Mouse (Mus musculus): ENCODE measurements around the gene Slc39a2.
"Not testable (repeated sequence)": the region's sequence is repeated elsewhere in the genome, so short reads cannot be mapped to it uniquely, and the experiment has no call there.

Gene Slc39a2

DNA sequence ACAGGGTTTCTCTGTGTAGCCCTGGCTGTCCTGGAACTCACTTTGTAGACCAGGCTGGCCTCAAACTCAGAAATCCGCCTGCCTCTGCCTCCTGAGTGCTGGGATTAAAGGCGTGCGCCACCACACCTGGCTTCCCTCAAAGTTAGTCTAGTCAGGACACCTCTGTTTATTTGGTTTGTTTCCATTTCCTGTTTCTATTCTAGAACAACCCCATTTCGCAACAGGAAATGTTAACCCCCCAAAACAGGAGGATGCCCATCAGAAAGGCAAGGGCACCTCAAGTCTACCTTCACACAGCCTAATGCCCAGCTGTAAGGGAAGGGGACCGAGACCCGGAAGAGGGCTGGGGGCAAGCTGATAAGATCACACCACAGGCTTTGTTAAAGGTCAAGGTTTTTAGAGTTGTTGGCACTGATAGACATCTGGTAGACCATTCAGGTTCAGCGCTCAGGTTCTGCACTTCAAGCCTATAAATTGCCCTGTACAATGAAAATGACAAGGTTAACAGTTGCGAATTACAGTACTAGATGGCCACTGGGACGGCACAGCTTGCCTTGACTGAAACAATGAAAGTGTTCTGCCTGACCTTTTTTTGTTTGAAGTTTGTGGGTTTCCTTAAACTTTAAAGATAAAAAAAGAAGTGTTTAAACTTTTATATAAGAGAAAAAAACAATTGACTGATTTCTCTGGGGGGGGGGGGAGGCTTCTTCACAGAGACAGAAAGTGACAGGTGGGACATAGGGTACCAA lies at the start of gene Slc39a2:
Gene Slc39a2, plus strand, starts transcription at position 699 of the 749 bp plus-strand sequence.
- in situ Hi-C loops (cut with MboI, MseI): no loop called here

DNA sequence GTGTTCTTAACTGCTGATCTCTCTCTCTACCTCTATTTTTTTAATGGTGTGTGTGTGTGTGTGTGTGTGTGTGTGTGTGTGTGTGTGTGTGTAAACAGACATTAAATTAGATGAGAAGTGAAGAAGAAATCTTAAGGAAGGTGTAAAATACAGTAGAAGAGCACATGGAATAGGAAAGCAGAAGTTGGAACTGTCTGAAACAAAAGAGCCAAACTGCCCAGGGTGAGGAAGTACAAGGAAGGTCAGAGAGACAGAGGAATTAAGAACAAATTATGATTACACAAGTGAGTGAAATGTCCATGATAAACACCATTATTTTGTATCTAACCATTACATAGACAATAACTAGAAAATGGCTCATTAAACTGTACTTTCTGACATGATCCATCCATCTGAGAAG lies 48.8 kb upstream of the Slc39a2 start:
- in situ Hi-C loops (cut with MboI, MseI): loop anchor here (5.0 kb wide), 1 partner anchor 62 kb away; no protein-coding TSS in a partner anchor

DNA sequence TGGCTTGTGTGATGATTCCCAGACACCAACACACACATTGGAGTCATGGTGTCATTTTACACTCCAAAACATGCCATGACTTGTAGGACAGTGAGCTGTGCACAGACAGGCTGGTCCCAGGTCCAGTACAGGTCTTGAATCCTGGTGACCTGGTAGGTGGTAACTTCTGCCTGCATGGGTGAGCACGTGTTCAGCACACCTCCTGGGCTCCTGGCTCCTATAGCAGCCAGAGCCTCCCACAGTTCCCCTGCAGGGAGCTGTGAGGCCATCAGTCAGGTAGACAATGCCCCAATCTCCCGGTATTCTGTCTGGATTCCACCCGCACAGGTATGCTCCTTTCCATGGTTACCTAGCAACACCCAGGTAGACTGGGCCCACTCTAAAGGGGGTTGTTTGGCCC lies 46.1 kb upstream of the Slc39a2 start:
- in situ Hi-C loops (cut with MboI, MseI): no loop called here

DNA sequence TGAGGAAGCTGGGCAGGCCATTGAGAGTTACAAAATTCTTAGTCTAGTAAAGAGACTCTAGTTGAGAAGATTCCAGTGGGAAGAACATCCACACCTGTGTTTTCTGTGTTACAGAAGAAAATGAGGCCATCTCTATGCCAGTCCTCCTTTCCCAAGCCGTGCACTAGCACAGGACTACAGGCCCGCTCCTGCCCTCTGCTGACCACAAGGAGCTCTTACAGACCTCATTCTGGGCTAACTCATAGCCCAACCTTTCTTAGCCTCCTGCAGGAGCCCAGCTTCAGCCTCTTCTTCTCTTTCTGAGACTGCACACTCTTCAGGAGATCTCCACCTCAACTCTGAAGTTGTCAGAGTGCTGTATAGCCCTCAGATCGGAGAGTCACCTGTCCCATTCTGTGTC lies 41.7 kb upstream of the Slc39a2 start:
- in situ Hi-C loops (cut with MboI, MseI): not testable (repeated sequence)

DNA sequence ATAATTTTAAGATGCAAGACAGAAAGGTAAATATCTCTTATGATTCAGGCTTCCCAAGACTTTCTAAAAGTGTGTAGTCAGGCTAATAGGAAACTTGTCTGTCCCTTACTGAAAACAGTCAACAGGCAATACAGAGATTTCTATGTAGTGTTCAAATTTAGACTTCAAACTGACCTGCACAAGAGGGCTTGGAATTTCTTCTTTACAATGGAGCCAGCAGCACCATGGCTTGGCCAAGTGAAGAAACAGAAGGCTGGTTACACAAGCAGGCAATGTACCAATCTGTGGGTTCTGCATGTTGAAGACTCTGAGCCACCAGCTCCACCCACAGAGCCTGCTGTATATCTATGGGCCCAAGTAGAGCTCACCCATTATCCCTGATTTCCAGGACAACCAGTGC lies 39.3 kb upstream of the Slc39a2 start, which contains the start of gene Ear6:
Gene Ear6, plus strand, starts transcription at position 301 of the 400 bp plus-strand sequence.
- in situ Hi-C loops (cut with MboI, MseI): no loop called here

DNA sequence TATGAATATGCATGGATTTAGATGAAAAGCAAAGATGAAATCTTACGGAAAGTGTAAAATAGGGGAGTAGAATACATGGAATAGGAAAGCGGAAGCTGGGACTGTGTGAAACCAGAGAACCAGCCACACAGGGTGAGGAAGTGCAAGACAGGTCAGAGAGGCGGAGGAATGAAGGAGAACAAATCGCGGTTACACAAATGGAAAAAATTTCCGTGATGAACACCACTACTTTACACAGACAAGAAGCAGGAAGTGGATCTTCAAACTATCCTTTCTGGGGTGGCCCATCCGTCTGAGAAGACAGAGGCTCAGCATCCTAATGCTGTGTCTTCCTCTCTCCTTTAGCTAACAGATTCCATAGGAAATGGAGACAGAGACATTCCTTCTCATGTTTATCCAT lies 37.4 kb upstream of the Slc39a2 start:
- in situ Hi-C loops (cut with MboI, MseI): not testable (repeated sequence)

DNA sequence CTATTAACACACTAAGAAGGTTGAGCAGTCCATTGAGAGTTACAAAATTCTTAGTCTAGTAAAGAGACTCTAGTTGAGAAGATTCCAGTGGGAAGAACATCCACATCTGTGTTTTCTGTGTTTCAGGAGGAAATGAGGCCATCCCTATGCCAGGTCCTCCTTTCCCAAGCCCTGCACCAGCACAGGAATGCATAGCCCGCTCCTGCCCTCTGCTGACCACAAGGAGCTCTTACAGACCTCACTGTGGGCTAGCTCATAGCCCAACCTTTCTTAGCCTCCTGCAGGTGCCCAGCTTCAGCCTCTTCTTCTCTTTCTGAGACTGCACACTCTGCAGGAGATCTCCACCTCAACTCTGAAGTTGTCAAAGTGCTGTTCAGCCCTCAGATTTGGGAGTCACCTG lies 29.1 kb upstream of the Slc39a2 start:
- in situ Hi-C loops (cut with MboI, MseI): not testable (repeated sequence)

DNA sequence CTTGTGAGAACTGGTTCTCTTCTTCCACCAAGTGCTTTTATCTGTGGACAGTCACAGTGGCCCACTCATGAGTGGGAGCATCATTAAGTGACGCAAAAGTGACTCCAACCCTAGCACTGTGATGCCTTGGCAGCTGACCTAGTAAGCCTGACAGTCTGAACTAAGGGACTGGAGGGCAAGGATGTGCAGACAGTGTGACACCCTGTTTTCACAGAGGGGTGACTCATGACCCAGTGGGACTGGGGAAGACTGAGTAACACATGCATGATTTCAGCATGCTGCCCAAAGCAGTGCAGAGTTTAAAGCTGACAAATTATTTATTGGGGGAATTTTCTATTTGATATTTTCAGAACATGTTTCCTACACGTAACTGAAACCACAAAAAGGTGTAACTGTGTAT lies 21.9 kb upstream of the Slc39a2 start:
- in situ Hi-C loops (cut with MboI, MseI): loop anchor here (5.0 kb wide), 1 partner anchor 88 kb away; no protein-coding TSS in a partner anchor

DNA sequence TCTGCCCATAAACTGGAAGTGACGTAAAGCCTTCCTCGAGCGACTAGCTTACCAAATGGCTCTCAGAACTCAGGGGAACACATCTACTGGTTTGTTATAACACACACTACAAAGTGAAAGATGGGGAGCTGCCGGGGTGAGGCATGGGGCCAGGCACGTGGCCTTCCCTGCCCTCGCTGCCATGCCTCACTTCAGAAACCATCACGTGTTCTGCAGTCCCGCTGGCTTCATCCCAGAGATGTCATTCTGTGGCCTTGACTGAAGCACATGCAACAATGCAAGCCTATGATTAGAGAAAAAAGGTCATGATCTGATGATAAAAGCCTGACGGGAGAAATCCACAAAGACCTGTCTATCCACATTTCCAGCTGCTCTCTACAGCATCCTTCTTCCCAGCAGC lies 20.9 kb upstream of the Slc39a2 start:
- in situ Hi-C loops (cut with MboI, MseI): loop anchor here (5.0 kb wide), 1 partner anchor 89 kb away; no protein-coding TSS in a partner anchor

DNA sequence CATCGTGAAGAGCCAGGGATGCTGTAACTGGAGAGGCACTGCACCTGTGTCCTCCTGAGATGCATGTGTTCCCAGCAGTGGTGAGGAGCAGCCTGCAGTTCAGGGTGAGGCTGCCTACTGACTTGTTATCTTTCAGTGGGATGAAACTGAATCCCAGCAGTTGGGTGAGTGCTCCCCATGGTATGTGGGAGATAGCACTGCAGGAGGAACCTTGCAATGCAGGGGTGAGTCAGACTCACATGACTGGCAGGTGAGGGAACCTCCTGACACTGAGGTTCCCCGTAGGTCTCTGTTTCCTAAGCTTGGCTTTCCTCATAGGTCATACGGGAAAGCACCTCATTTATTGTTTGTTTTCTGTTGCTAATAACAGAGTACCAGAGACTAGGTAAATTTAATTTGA lies 15.2 kb upstream of the Slc39a2 start:
- in situ Hi-C loops (cut with MboI, MseI): no loop called here

DNA sequence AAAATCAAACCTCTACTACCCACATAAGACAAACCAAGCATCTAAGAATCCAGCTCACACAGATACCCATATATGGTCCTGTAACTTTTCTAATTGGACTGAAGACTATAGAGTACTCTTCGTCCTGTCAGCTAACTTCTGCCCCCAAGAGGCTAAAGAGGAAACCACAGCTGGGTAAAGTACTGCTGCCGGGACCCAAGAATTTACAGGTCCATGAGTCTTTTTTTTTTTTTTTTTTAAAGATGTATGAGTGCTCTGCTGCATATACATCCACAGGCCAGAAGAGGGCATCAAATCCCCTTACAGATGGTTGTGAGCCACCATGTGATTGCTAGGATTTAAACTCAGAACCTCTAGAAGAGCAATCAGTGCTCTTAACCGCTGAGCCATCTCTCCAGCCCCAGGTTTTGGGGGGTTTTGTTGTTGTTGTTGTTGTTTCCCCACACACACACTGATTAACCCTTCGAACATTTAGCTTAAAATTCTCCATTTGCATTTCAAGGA lies 9.1 kb upstream of the Slc39a2 start:
- in situ Hi-C loops (cut with MboI, MseI): no loop called here

DNA sequence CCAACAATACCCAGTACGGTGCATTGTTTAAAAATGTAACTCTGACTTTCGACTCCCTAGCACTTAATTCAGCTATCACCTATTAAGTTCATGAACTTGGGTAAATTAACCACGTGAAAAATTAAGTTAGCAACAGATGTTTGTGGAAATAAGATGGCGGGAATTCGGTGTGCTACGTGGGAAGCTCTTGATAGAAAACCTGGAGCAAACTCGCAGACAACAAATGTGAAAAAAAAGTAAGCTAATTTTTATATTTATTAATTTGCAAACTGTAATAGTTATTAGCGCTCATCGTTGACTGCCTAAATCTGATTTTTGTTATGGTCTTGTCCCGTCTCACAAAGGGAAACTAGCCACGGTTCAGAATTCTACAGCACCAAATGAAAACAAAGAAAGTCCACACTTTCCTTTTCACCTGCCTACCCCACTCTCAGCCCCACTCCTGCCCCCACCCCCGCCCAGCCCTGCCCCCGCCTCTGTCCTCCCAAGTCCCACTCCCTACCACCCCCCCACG lies 8.6 kb upstream of the Slc39a2 start:
- in situ Hi-C loops (cut with MboI, MseI): no loop called here

DNA sequence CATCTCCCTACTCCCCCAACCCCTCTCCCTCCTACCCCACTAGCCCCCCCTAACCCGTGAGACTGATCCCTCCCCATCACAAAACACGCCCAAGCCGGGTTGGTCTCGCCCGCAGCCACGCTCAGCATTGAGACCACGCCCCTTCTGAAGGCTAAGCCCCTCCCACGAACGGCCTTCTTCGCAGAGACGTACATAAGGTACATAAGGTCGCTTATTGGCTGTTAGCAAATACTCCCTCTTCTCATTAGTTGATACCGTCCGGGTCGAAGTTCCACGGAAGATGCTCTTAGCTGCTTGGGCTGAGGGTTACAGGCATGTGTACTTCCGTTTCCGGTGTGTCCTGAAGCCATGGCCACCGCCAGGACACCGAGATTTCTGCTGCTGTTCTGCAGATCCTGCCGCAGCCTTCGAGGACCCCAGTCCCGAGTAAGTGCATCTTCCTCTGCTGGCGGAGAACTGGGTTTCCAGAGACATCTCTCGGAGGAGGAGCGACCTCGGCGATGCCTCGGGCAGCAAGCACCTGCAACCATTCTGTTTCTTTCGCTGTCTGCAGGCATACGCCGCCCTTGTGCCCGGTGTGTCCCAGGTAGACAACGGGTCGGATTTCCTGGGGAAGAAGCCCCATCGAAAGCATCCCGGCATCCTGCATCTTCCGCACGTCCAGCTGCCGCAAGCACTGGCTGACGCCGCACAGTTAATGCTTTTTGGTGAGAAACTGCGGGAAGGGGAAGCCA lies 7.9 kb upstream of the Slc39a2 start, which contains the start of gene Mettl17:
Gene Mettl17, plus strand, starts transcription at position 245 of the 734 bp plus-strand sequence.
- in situ Hi-C loops (cut with MboI, MseI): no loop called here

DNA sequence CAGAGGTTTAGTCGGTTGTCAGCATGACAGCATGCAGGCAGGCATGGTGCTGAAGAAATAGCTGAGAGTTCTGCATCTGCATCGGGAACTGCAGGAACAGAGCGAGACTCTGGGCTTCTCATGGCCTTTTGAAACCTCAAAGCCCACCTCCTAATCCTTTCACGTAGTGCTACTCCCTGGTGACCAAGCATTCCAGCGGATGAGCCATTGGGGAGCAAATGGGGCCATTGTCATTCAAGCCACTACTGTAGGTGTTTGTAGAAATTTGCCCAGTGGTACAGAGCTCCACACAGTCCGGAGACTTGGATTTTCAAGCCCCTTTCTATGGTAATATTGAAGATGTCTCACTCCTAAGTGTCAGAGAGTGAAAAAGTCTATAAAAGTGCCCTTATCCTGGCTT lies 6.6 kb upstream of the Slc39a2 start:
- in situ Hi-C loops (cut with MboI, MseI): no loop called here

DNA sequence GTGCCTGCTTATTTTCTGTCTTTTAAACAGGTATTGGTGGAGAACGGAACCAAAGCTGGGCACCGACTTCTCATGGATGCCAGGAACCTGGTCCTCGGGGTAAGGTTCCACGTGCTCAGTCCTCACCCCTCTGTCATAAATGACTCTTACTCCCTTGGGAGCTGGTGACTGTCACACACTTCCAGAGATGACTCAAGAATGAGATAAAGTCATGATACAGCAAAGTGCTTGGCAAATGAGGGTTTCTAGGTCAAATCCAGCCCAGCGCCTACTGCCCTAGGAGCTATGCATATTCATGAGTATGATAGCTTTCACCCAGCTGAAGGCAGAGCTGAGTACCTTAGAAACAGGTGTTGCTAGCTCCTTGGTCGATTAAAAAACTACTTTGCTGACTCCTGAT lies 2.9 kb upstream of the Slc39a2 start:
- in situ Hi-C loops (cut with MboI, MseI): no loop called here

DNA sequence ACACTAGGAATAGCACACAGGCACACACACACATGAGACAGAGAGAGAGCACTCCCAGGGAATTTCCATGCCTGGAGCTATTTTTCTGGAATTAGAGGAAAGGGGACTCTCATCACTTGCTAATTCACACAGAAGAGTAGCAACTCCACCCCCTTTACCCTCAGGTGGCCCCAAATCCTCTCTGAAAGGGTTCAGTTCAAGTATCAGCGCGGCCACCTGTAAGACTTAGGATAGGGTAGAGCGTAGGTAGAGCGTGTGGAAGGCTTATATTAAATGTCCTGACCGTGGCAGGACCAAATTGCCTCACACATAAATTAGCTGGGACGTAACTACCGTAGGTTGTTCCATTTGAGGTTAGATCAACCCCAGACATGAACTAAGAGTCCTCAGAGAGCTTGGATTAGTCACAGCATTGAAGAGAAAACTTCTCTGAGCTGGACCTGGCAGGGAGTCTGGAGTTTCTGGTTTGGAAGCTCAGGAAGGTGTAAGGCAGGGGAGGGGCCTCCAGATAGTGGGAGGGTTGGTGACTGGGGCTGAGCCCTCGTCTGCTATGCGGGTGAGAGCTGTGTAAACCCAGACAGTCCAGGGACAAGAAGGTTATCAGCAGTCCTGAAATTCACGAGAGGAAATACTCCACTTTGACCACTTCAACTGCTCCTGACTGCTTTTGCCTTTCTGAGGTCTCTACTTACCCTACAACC lies 555 bp downstream of the Slc39a2 start:
- in situ Hi-C loops (cut with MboI, MseI): no loop called here

DNA sequence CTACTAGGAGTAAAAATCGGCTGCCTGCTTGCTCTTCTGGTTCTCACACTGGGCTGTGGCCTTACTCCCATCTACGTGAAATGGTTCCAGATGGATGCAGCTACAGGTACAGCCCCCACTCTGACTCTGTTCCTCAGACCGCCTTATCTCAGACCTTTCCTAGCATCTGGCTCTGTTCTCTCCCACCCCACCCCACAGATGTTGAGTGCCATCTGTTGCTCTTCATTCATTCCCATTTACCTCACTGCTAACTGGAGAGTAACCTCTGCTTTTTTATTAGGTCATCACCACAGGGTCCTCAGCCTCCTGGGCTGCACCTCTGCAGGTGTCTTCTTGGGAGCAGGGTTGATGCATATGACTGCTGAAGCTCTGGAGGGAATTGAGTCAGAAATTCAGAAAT lies 1.1 kb downstream of the Slc39a2 start:
- in situ Hi-C loops (cut with MboI, MseI): no loop called here

DNA sequence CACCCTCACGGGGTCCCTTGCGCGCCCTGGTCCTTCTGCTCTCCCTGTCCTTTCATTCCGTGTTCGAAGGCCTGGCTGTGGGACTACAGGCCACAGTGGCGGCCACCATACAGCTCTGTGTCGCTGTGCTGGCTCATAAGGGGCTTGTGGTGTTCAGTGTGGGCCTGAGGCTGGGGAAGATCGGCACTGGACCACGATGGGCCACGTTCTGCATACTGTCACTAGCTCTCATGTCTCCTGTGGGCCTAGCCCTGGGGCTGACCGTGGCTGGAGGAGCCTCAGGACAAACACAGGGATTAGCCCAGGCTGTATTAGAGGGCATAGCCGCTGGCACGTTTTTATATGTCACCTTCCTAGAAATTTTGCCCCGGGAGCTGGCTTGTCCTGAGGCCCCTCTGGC lies 2.4 kb downstream of the Slc39a2 start:
- in situ Hi-C loops (cut with MboI, MseI): no loop called here

DNA sequence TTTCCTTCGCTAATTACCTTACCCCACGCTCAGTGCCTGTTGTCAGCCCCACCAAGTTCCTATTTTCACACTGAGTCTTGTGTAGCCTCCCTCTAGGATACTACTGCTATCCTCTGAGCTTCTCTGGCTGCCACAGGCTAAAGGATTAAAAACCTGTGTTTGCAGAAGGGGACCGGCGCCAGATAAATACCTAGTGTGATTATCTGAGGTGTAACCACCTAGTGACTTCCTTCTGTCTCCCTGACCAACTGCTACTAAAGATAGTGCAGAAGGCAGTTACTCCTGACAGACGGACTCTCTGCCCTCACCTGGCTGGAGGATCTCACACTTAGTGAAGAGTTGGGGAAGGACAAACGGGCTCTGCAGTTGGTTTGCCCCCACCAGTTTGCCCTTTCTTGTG lies 3.3 kb downstream of the Slc39a2 start:
- in situ Hi-C loops (cut with MboI, MseI): no loop called here

DNA sequence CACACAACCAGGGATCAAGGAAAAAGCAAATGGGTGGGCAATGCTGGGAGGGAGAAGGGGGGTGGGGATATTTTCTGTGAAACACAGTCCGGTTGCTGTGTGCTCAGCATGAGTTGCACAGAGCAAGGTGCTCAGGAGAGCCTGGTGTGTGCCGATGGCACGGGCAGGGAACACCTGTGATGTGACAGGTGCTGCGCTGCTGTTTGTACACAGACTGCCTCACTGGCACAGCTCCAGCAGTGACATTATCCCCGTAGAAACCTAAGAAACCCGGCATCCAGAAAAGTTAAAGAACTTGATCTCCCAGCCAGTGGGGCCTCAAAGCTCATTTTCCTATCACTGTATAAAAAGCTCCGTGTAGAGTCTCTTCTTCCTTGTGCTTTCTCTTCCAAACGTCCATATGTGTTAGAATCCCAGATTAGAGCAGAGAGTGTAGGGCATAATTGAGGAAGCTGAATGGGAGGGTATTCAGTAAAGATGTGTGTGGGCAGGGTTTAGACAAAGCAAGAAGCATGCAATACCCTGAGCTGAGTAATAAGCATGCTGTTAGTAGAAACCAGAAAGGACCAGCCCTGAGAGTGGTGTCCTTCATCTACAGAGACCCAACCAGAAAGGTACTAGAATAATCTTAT lies 4.0 kb downstream of the Slc39a2 start:
- in situ Hi-C loops (cut with MboI, MseI): no loop called here

DNA sequence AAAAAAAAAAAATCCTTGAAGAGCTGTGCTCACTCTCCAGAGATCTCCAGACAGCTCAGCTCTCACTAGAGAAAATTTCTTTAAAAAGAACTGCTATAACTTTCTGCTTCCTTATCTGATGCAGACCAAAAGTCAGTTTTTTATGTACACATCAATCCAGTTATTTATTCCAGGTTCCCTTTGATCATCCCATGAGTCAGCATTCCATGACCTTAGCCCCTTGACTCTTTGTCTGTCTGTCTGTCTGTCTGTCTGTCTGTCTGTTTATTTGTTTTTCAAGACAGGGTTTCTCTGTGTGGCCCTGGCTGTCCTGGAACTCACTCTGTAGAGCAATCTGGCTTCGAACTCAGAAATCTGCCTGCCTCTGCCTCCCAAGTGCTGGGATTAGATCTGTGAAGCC lies 6.7 kb downstream of the Slc39a2 start:
- in situ Hi-C loops (cut with MboI, MseI): no loop called here

Measured in T-helper 1 cell (primary cell).